Mouse (Mus musculus) large intestine, adult 2 months (tissue): ENCODE results near the gene Fbll1. TPM values are rescaled to one million over a fixed set of nuclear protein-coding genes. Genes with fewer than 3 reads are reported as not detected.
"Not testable (repeated sequence)": the region's sequence is repeated elsewhere in the genome, so short reads cannot be mapped to it uniquely, and the experiment has no call there.

Experiments
- DNase-seq: peaks from one replicate; pipeline ENCODE4 v3.0.0-alpha.2; 2012; ENCODE audit warnings: low read depth, low spot score
- WGBS: fragments of 180-500 bp; shearing (Covaris S2); methylation state at CpG from one replicate; pipeline ENCODE4 v1.1.7; 2018; 5-methylcytosine and 5-hydroxymethylcytosine counted together
- polyA plus RNA-seq: library from polyadenylated mRNA; depleted of rRNA; stranded (reverse); fragments of >200 nt; gene quantifications from 2 replicates; pipeline ENCODE4 v1.2.3, GENCODE M21; 2012; rRNA removed

Gene Fbll1
- 0.10 TPM in 2 replicates for polyA plus RNA-seq

GRCm38 (mm10) chr11:35798874-35799273 lies at the start of gene Fbll1:
Gene Fbll1 (minus strand): TSS chr11:35798884.
- no peak for DNase-seq
- WGBS = 20% methylated on average over 11 of the region's 11 CpGs

DNA sequence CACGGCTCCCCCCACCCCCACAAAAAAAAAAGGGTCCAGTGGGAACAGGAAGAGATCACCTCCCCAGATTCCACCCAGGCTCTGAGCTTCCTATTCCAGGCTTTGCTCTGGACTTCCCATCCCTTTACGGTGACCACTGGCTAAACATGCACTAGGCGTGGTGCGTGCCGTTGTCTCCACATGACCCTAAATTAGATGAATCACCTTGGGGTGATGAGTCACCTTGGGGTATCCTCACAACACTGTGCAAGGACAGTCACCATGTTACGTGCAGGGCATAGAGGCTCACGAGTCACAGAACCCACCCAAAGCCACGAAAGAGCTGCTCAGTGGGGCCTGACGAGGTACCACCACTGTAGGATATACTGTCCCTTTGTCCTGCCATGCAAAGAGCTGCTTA lies 45.6 kb upstream of the Fbll1 start:
- DNase-seq = no peak
- WGBS = 86% methylated on average over 9 of the region's 9 CpGs

DNA sequence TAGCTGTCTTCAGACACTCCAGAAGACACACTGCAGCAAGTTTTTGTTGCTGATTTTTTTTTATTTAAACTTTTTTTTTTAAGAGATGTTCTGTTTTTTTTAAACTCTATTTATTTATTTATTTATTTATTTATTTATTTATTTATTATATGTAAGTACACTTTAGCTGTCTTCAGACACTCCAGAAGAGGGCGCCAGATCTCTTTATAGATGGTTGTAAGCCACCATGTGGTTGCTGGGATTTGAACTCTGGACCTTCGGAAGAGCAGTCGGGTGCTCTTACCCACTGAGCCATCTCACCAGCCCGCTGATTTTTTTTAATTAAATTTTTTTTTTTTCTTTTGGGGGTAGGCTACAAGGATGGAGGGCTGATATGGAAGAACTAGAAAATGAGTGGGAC lies 43.9 kb upstream of the Fbll1 start:
- not testable (repeated sequence) for DNase-seq
- 88% methylated on average over 4 of the region's 4 CpGs for WGBS

DNA sequence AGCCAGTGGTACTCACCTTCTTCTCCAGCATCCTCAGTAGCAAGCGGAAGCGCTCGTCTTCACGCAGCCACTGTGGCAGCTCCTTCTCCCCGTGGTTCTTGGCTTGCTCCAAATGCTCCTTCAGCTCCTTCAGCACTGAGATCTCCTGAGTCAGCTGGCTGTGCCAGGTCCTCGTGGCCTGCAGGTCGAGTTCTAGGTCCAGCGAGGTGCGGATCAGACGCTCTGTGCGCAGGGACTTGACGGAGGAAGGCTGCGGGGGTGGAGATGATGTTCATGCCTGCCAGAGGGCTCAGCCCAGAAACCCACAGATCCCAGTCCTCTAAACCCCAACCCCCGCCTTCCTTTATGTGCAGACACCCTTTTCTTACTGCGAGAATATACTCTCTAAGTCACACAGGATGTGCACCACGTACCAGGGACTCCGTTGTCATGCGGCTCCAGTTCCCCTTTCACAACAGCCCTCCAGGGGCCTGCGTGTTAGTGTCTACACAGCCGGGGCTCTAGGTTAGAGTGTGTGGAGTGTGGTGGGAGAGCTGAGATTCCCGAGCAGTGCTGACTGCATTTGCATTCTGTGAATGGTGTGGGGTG lies 43.1 kb upstream of the Fbll1 start:
- 88% methylated on average over 21 of the region's 21 CpGs for WGBS

DNA sequence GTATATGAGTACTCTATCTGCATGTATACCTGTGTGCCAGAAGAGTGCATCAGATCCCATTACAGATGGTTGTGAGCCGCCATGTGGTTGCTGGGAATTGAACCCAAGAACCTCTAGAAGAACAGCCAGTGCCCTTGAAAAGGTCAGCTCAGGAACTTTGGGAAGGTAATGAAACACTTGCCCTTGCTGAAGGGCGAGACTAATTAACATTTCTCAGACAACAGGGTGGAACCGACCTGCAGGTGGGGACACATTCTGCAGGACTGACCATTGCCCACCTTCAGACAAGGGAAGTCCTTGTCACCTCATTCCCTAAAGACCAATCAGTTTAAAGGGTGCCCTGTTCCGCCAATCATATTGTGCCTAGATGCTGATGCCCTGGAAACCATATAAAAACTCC lies 42.1 kb upstream of the Fbll1 start:
- DNase-seq = not testable (repeated sequence)
- 92% methylated on average over 4 of the region's 4 CpGs for WGBS

More for the DNA sequence above, 43.1 kb upstream of the Fbll1 start:
- no peak for DNase-seq

DNA sequence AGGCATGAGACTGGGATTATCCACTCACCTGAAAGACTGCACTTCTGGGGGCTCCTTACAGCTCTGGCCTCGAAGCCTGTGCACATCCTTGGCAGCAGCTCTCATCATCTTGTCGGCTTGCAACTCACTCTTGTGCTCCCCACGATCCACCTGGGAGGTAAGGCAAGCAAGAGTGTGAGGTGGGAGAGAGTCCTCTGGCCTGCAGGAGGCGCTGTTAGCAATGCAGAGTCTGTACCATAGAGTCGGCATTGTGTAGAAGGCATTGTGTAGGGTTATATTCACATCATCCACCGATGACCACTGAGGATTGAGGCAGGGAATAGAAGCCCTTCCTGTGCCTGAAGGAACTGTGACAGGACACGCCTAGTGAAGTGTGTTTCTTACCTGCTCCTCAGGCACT lies 41.6 kb upstream of the Fbll1 start:
- WGBS = 84% methylated on average over 7 of the region's 7 CpGs
- no peak for DNase-seq

DNA sequence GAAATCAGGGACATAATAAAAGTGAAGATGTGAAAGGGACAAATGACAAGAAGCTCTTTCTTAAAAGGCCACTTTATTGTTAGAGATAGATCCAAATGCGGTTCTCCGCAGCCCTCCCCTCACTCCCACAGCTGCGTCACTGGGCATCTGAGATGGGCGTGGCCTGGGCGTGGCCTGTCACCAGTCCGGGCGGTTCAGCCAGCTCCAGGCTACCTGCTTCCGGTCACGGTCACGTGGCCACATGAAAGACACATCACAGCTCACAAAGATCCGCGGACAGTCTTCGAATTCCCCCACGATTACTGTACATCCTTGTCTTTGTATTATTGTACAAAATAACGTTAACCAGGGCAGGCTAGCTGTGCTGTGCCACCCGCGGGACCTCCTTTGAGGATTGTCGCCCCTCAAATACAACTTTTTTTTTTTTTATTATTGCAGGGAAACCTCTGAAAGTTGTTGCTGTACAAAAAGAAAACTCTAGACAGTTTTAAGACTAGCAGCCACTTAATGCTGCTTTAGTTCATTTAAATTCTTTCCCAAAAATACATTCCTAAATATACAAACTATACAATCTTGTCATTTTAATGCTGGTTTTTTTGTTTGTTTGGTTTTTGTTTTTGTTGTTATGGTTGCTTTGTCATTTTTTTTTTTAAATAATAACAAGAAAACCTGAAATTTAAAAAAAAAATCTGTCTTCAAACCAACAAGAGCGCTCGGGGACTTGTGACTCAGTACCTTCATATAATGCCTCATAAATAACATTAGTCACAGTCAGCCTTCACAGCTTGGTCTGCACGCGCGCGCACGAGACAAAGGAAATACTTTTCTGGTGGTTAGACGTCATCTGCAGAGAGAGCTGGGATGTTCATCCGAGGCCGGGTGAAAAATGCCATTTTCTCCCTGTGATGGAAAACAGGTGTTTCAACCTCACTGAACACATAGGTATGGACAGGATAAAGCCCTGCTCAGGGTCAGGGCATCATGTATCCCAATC lies 40.0 kb upstream of the Fbll1 start:
- DNase-seq = peak; percentile 58
- 24% methylated on average over 28 of the region's 28 CpGs for WGBS

GRCm38 (mm10) chr11:35837156-35838126 lies 38.8 kb upstream of the Fbll1 start:
- DNase-seq = no peak
- WGBS = 76% methylated on average over 5 of the region's 5 CpGs

- WGBS = under 1% methylated on average over 46 of the region's 46 CpGs
- DNase-seq = peak; percentile 97
Observed at GRCm38 (mm10) chr11:35834022-35834760, 35.5 kb upstream of the Fbll1 start, which contains the start of gene Rars. Gene Rars (minus strand): TSS chr11:35834506.

- WGBS = 33% methylated on average over 6 of the region's 6 CpGs
- peak; percentile 16 for DNase-seq
Observed at GRCm38 (mm10) chr11:35833270-35833669, 34.6 kb upstream of the Fbll1 start.

GRCm38 (mm10) chr11:35832139-35832538 lies 33.5 kb upstream of the Fbll1 start:
- peak; percentile 27 for DNase-seq
- WGBS = 18% methylated on average over 4 of the region's 4 CpGs

DNA sequence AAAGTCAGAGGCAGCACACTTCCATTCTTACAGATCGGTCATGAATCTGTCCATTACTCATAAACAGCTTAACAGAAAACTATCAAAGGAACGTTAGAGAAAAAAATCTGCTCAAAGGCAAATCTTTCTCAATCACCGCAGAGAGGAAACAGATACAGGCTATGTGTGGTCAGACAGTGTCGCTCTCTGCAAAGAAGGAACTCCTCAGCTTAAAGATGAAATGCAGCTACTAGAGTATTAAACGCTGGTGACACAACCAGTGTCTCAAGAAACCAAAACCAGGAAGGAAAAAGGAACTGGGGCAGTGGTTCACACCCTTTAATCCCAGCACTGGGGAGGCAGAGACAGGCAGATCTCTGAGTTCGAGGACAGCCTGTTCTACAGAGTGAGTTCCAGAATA lies 29.0 kb upstream of the Fbll1 start:
- DNase-seq = no peak
- WGBS = 91% methylated on average over 6 of the region's 6 CpGs

- no peak for DNase-seq
- WGBS = 82% methylated on average over 12 of the region's 12 CpGs
Observed at GRCm38 (mm10) chr11:35816316-35816715, 17.6 kb upstream of the Fbll1 start.

DNA sequence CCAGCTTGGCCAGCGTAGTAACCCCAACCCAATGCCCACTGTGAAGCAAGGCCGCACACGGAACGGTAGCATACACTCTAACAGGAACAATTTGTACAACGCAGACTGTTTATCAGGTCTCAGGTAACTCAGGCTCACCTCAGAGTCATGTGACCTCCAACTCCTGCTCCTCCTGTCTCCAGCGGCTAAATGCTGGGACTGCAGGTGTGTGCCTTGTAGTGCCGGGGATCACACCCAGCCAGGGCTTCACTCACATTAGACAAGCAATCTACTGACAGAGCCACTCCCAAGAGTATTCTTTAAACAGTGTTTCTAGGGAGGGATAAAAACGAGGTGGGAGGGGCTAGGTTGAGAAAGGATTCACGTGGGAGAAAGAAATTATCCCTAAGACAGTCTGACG lies 12.8 kb upstream of the Fbll1 start:
- no peak for DNase-seq
- 63% methylated on average over 10 of the region's 10 CpGs for WGBS

GRCm38 (mm10) chr11:35801332-35801731 lies 2.6 kb upstream of the Fbll1 start:
- WGBS = 77% methylated on average over 5 of the region's 5 CpGs
- DNase-seq = no peak

DNA sequence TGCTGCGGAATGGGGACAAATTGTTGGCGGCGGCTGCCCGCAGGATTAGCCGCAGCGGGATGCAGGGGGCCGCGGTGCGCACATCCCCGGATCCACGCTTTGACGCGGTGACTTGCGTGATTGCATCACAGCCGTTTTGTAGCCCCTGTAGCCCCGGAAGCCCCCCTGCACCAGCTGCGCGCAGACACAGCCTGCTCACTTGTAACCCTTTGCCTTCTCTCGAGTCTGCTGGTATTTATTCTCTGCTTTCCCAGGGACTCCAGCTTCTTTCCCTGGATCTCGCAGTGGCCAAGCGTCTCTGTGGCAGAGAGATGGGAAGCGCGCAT lies 226 bp downstream of the Fbll1 start:
- no peak for DNase-seq
- 9% methylated on average over 23 of the region's 23 CpGs for WGBS

DNA sequence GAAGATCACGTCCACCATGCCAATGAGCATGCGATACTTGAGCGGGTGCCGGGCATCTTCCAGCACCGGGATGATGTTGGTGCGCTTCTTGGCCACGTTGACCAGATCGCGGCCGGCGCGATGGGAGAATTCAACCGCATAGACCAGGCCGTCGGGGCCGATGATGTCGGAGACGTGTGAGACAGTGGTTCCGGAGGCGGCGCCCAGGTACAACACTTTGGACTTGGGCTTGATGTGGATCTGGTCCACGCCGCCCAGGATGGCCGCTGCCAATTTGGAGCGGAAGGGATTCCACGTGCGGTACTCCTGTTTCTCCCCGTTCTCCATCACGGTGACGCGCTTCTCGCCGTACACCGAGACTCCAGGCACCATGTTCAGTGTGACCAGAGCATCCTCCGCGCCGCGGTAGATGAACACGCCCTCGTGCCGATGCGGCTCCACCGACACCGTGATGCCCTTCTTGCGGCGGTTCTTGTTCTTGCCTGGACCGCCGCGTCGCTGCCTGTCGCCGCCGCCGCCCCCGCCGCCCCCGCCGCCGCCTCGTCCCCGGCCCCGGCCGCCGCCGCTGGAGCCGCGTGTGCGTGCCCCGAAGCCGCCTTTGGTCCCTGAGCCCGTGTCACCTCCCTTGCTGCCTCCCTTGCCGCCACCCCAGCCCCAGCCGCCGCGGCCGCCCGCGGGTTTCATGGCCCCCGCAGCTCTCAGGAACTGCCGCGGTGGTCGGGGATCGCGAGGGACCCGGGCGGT lies 761 bp downstream of the Fbll1 start:
- WGBS = 9% methylated on average over 85 of the region's 86 CpGs
- DNase-seq = no peak

- DNase-seq = not testable (repeated sequence)
- 70% methylated on average over 5 of the region's 5 CpGs for WGBS
Observed at GRCm38 (mm10) chr11:35792800-35793199, 5.9 kb downstream of the Fbll1 start.
